Mouse (Mus musculus) neural tube, embryonic 12.5 days (tissue): Measurements from ENCODE around the gene Sft2d2. TPM values are rescaled to one million over a fixed set of nuclear protein-coding genes. Genes with fewer than 3 reads are reported as not detected.
A peak's percentile ranks its signal among the peaks of the same experiment; 100 is the strongest.

Experiments
- ATAC-seq: fragments of 200-750 bp; cut with Nextera tagmentation; 2 replicates; pipeline ENCODE4 v1.8.0; 2017; ENCODE audit warnings: low read depth, mild to moderate bottlenecking, moderate TSS enrichment, moderate library complexity; ENCODE audit not compliant: low FRiP score
- H3K27ac ChIP-seq: fragments of 300-500 bp; sonication (generic); 2 replicates; pipeline ENCODE4 v1.5.1; 2016
- H3K27me3 ChIP-seq: fragments of 300-500 bp; sonication (generic); replicated peaks from 2 replicates; pipeline ENCODE4 v1.6.1; 2016; ENCODE audit warnings: mild to moderate bottlenecking
- H3K36me3 ChIP-seq: fragments of 300-500 bp; sonication (generic); 2 replicates; pipeline ENCODE4 v1.6.1; 2016; ENCODE audit warnings: mild to moderate bottlenecking
- H3K4me1 ChIP-seq: fragments of 300-500 bp; sonication (generic); 2 replicates; pipeline ENCODE4 v1.6.1; 2016
- H3K4me2 ChIP-seq: fragments of 300-500 bp; sonication (generic); replicated peaks from 2 replicates; pipeline ENCODE4 v1.6.1; 2016; ENCODE audit warnings: mild to moderate bottlenecking
- H3K4me3 ChIP-seq: fragments of 300-500 bp; sonication (generic); 2 replicates; pipeline ENCODE4 v1.5.1; 2016
- H3K9ac ChIP-seq: fragments of 300-500 bp; sonication (generic); 2 replicates; pipeline ENCODE4 v1.6.1; 2016; ENCODE audit warnings: mild to moderate bottlenecking
- H3K9me3 ChIP-seq: fragments of 300-500 bp; sonication (generic); 2 replicates; pipeline ENCODE4 v1.6.1; 2016; ENCODE audit warnings: mild to moderate bottlenecking
- WGBS: fragments of 180-500 bp; shearing (Covaris S2); methylation state at CpG from one replicate; pipeline ENCODE4 v1.1.7; 2016; 5-methylcytosine and 5-hydroxymethylcytosine counted together
- polyA plus RNA-seq: library from polyadenylated mRNA; unstranded; fragments of >200 nt; fragmentation: Nextera tagmentation; extraction: Ambion mirVana; gene quantifications from 2 replicates; pipeline ENCODE4 v1.2.1, GENCODE M21; 2016

Gene Sft2d2
- polyA plus RNA-seq, 1 experiment from 2014 or later: 8.7 TPM

DNA sequence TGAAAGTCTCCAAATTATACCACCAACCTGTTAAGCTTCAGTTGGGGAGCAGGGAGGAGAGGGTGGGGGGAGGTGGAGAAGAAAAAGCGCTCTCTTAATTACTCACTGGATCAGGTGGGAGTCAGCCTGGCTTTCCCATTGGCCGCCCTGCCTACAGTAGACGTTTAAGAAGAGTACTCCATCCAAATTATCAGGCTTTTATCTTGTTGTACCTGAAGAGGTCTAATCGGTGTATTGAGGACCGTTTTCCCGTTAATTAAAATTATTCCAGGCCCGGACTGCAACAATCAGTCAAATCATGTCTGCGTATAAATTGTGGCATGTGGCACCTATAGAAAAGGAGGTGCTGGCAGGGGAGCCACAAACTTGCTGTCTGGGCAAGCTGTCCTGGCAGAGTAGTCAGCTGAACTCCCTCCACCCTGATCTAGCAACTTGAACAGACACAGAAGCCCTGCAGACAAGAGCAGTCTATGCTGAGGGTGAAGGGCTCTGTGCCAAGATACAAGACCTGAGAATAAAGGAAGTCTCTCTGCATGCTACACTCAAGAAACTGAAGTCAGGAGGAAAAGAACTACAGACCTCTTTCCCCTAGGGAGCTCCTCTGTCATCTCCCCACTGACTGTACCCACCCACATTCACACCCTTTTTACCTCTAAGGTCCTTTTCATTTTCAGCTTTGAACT, 33.4 kb downstream of the Sft2d2 start, which contains the start of gene Tbx19:
Gene Tbx19, minus strand, starts transcription at position 51 of the 683 bp plus-strand sequence.
- Histone ChIP-seq H3K36me3 (no peaks in the 10 kb centered on the region), H3K27me3 (no peaks in the 10 kb centered on the region), H3K9me3 (no peaks in the 10 kb centered on the region), H3K9ac (no peak within 1 kb of the TSS), H3K4me1 (no peaks in the 10 kb centered on the region), H3K4me3 (no peak within 1 kb of the TSS), H3K27ac (no peak within 1 kb of the TSS), H3K4me2 (no peak within 1 kb of the TSS)
- 88% methylated on average over 8 of the region's 8 CpGs for WGBS
- no peak for ATAC-seq

- no peak overlapping the region for H3K27ac ChIP-seq
- H3K4me1 ChIP-seq: no peaks in the 10 kb centered on the region
- H3K9ac ChIP-seq: no peak overlapping the region
- H3K4me3 ChIP-seq: no peak overlapping the region
- H3K4me2 ChIP-seq: no peak overlapping the region
- H3K9me3 ChIP-seq: no peaks in the 10 kb centered on the region
- WGBS: 82% methylated on average over 10 of the region's 10 CpGs
- H3K27me3 ChIP-seq: no peaks in the 10 kb centered on the region
- ATAC-seq: no peak
- no peaks in the 10 kb centered on the region for H3K36me3 ChIP-seq
These were observed 35.4 kb downstream of the Sft2d2 start for GRCm38 (mm10) chr1:165158841-165159240.

DNA sequence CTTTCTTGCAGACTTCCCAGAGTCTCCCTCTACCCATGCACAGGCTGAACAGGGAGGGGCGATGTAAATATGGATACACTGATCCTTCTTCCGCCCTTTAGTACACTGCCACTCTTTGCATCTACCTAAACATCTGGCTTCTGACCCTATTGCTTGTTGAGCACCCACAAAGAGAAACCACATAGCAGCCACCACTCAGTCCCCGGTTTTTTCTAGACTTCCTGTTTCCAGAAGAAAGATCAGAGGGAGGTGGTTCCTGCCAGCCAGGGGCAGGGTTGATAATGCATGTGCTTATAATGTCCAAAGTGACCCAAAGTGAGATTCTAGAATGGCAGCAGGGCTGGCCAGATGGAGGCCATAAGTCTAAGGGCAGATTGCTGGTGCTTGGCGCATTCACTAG, 40.1 kb downstream of the Sft2d2 start:
- ATAC-seq: no peak
- no peaks in the 10 kb centered on the region for H3K36me3 ChIP-seq
- no peak overlapping the region for H3K27ac ChIP-seq
- H3K4me3 ChIP-seq: no peak overlapping the region
- no peaks in the 10 kb centered on the region for H3K4me1 ChIP-seq
- 83% methylated on average over 4 of the region's 4 CpGs for WGBS
- H3K27me3 ChIP-seq: no peaks in the 10 kb centered on the region
- no peak overlapping the region for H3K4me2 ChIP-seq
- no peaks in the 10 kb centered on the region for H3K9me3 ChIP-seq
- no peak overlapping the region for H3K9ac ChIP-seq

- no peak overlapping the region for H3K9ac ChIP-seq
- H3K4me2 ChIP-seq: no peak overlapping the region
- no peaks in the 10 kb centered on the region for H3K4me1 ChIP-seq
- no peak overlapping the region for H3K27ac ChIP-seq
- H3K27me3 ChIP-seq: no peaks in the 10 kb centered on the region
- WGBS: 71% methylated on average over 8 of the region's 8 CpGs
- ATAC-seq: no peak
- no peak overlapping the region for H3K4me3 ChIP-seq
- no peaks in the 10 kb centered on the region for H3K9me3 ChIP-seq
- H3K36me3 ChIP-seq: no peaks in the 10 kb centered on the region
These were observed 43.0 kb downstream of the Sft2d2 start for GRCm38 (mm10) chr1:165151216-165151615.

DNA sequence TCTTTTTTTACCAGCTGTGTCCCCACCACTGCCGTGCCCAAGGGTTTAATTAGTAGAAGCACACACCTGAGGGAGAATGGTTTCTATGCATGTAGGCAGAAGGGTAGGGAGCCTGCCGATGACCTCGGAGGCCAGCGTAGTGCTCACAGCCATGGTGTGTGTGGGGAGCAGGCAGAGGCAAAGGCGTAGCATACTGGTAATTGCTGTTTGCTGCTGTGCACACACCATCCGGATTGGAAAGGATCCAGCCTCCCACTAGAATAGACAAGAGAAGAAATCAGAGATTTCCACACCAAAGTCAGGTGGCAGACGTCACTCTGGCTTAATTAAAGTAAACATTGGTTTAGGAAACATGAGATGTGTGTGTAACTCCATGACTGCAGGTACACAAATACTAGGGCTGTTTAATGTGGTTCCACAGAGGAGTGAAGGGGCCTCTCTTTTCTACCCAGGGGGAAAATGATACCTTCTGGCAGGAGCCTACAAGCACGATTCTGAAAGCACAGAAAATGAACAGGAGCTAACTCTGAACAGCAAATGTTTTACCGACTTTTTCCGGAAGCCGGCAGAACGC, 51.8 kb downstream of the Sft2d2 start:
- H3K27ac ChIP-seq: no peak overlapping the region
- no peaks in the 10 kb centered on the region for H3K4me1 ChIP-seq
- H3K27me3 ChIP-seq: no peaks in the 10 kb centered on the region
- 0 out of 2 replicates have a peak, but pooled peaks cover 7% of the 10 kb centered on the region for H3K9me3 ChIP-seq
- no peak overlapping the region for H3K9ac ChIP-seq
- no peak overlapping the region for H3K4me2 ChIP-seq
- no peak for ATAC-seq
- 92% methylated on average over 12 of the region's 12 CpGs for WGBS
- H3K36me3 ChIP-seq: no peaks in the 10 kb centered on the region
- H3K4me3 ChIP-seq: no peak overlapping the region

GRCm38 (mm10) chr1:165140227-165140626, 54.0 kb downstream of the Sft2d2 start:
- Histone ChIP-seq H3K36me3 (no peaks in the 10 kb centered on the region), H3K9ac (no peak overlapping the region), H3K9me3 (0 out of 2 replicates have a peak, but pooled peaks cover 7% of the 10 kb centered on the region), H3K27ac (no peak overlapping the region), H3K4me3 (no peak overlapping the region), H3K4me2 (no peak overlapping the region), H3K27me3 (no peaks in the 10 kb centered on the region), H3K4me1 (no peaks in the 10 kb centered on the region)
- ATAC-seq: no peak
- 83% methylated on average over 3 of the region's 3 CpGs for WGBS

DNA sequence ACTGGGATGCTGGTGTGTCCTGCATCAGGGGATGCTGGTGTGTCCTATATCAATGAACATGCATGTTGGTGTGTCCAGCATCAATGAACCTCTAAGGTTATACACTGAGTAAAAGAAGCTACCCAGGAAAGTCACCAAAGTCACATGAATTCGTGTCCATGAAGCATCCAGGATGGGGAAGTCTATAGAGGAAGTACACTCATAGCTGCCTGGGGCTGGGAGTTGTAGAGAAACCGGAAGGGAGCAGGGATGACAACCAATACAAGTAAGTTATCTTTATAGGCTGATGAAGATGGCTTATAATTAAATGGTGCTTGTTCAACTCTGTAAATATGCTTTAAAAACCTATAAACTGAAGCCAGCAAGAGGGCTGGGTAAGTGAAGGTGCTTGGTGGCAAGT, 60.4 kb downstream of the Sft2d2 start:
- no peak for ATAC-seq
- Histone ChIP-seq H3K9ac (no peak overlapping the region), H3K9me3 (no peaks in the 10 kb centered on the region), H3K4me2 (no peak overlapping the region), H3K4me3 (no peak overlapping the region), H3K36me3 (no peaks in the 10 kb centered on the region), H3K27ac (no peak overlapping the region), H3K27me3 (no peaks in the 10 kb centered on the region), H3K4me1 (no peaks in the 10 kb centered on the region)
- WGBS: 76% methylated on average over 2 of the region's 2 CpGs

DNA sequence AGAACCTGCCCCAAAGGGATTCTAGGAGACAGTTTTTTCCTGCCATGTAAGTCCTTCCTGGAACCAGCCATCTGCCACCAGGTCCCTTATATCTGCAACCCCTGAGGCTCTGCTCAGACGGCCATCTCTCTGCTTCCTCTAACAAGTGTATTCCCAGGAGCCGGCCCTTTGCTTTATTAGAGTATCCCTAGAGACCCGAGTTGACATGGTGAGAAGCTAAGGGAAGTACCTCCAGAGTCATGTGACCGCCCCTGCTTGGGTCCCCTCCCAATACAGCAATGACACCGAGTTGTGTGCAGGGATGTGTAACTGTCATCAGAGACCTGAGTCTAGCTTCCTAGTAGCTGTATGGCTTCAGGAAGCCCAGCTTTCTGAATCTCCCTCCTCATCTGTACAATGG, 61.0 kb downstream of the Sft2d2 start:
- H3K36me3 ChIP-seq: no peaks in the 10 kb centered on the region
- ATAC-seq: no peak
- WGBS: 76% methylated on average over 5 of the region's 5 CpGs

DNA sequence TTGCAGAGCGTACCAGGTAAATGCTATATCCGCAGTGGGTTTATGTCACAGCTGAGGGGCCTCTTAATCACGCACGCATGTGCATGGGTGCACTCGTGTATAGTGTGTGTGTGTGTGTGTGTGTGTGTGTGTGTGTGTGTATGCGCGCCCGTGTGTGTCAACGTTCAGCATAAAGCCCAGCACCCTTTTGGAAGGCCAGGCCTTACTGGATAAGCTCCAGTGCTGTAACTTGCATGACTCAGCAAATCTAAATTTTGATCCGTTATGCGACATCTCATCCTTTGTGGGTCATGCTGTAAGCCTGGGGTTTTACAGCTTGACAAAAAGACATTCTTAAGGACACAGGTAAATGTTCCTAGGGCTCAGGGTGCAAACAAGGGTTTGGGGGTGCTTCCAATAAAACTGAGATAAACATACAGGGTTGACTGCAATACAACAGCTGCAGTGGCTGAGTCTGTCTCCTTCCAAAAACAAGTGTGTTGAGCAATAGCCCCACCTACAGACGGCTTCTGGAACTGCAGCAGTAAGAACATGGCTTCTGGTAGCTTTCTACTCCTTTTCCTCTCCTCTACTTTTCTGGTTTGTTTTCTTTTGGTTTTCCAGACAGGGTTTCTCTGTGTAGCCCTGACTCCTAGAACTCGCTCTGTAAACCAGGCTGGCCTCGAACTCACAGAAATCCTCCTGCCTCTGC, 61.9 kb downstream of the Sft2d2 start:
- Histone ChIP-seq H3K4me1 (no peaks in the 10 kb centered on the region), H3K27me3 (no peaks in the 10 kb centered on the region), H3K9me3 (no peaks in the 10 kb centered on the region), H3K4me3 (no peak overlapping the region), H3K36me3 (no peaks in the 10 kb centered on the region), H3K4me2 (no peak overlapping the region), H3K27ac (no peak overlapping the region), H3K9ac (no peak overlapping the region)
- peak; percentile 45 for ATAC-seq
- 78% methylated on average over 14 of the region's 14 CpGs for WGBS

More for the DNA sequence above, 61.0 kb downstream of the Sft2d2 start:
- Histone ChIP-seq H3K27ac (no peak overlapping the region), H3K9me3 (no peaks in the 10 kb centered on the region), H3K4me3 (no peak overlapping the region), H3K27me3 (no peaks in the 10 kb centered on the region), H3K4me1 (no peaks in the 10 kb centered on the region), H3K9ac (no peak overlapping the region), H3K4me2 (no peak overlapping the region)

DNA sequence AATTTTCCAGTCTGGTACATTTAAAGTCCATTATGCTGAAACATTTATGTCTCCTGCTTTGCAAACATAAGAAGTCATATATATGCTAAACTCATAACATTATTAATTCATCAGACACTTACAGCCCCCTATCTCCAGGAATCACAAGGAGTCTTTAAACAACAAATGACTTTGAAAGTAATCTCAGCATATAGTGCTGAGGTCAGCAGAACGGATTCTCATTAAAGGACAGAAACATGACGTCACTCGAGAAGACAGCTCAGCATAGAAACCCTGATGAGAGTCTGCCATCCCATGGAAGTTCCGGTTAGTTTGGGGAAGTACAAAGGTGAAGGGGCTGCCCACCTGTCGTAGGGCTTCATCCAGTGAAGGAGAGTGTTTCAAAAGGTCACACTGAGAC, 64.7 kb downstream of the Sft2d2 start:
- 69% methylated on average over 5 of the region's 5 CpGs for WGBS
- Histone ChIP-seq H3K9ac (no peak overlapping the region), H3K4me1 (no peaks in the 10 kb centered on the region), H3K4me3 (no peak overlapping the region), H3K36me3 (no peaks in the 10 kb centered on the region), H3K9me3 (no peaks in the 10 kb centered on the region), H3K4me2 (no peak overlapping the region), H3K27me3 (no peaks in the 10 kb centered on the region), H3K27ac (no peak overlapping the region)
- peak; percentile 26 for ATAC-seq
